Mouse (Mus musculus) mouse embryonic stem cell (cell line): ENCODE results near the gene Fam234a.
"Not testable (repeated sequence)": the region's sequence is repeated elsewhere in the genome, so short reads cannot be mapped to it uniquely, and the experiment has no call there.

Experiments used
- in situ Hi-C, 2 experiments: fragments of 300-500 bp; cut with MboI; formaldehyde crosslinking; loops; 1 replicate in 1 of 2; 3 replicates in 1 of 2; pipeline ENCODE4 v1.14.3; 2019 to 2020; ENCODE audit warnings: low sequenced_read_pairs in 2 of 2, low pct_unique_long_range_greater_than_20kb in 1 of 2, mixed read lengths in 1 of 2; ENCODE audit not compliant: unreplicated experiment in 1 of 2

Fam234a gene

DNA sequence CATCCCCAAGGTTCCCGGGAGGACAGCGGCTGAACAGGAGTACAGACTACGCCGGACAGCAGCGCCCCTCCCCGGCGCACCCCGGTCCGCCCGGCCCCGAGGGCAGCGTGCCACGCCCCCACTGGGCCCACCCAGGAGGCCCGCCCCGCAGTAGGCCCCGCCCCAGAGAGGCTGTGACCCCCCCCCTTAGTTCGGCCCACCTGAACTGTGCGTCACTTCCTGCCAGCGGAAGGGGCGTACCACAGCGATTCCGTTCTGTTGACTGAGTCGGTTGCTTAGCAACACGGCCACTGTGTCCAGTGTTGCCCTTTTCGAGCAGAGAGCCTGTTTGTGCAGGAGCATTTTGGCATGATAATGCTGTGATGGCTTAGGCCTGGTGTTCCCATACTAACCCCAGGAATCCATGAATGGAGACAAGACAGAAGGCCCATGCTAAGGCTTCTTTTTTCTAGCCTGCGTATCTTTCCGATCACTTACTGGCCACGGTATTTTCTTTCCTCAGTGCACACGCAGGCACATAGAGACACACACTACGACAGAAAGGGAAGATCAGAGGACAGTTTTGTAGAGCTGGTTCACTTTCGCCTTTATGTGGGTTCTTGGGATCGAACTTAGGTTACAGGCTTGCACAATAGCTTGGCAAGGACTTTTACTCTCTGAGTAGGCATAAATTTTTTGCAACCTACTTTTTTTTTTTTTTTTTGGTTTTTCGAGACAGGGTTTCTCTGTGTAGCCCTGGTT lies at the start of gene Fam234a:
Gene Fam234a (minus strand): TSS at position 142 of the 741 bp plus-strand sequence.
- in situ Hi-C loops, result no loop called here

GRCm38 (mm10) chr17:26289475-26289874 lies 45.4 kb upstream of the Fam234a start:
- in situ Hi-C loops, result no loop called here

- in situ Hi-C loops, result no loop called here
Observed at GRCm38 (mm10) chr17:26286199-26286955, 42.3 kb upstream of the Fam234a start.

DNA sequence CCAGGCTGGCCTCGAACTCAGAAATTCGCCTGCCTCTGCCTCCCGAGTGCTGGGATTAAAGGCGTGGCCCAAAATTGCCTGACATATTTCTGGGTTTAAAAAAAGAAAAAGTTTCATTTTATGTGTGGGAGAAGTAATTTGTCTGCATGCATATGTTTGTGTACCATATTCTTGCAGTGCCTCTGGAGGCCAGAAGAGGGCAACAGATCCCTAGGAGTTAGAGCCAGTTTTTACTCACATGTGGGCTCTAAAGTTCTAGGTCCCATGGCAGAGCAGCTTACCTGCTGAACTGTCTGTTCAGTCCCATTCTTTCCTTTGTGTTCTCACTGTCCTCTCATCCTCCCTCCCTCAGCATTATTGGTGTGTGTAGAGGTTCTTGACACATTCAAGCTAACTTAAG lies 32.7 kb upstream of the Fam234a start:
- in situ Hi-C loops, result no loop called here

- in situ Hi-C loops, result no loop called here
Observed at GRCm38 (mm10) chr17:26275933-26276332, 31.9 kb upstream of the Fam234a start.

GRCm38 (mm10) chr17:26272586-26272985 lies 28.5 kb upstream of the Fam234a start:
- in situ Hi-C loops, result no loop called here

GRCm38 (mm10) chr17:26269577-26269976 lies 25.5 kb upstream of the Fam234a start:
- in situ Hi-C loops, result not testable (repeated sequence)

DNA sequence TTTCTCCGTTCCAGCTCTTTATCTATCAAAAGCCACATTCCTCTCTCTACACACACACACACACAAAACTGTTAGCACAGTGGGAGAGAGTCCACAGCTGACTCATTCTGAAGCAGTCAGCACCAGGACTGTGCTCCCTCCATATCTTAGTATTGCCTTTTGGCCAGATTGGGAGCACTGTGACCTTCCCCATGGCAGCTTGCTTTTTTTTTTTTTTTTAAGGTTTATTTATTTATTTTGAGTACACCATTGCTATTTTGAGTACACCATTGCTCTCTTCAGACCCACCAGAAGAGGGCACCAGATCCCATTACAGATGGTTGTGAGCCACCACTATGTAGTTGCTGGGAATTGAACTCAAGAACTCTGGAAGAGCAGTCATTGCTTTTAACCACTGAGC lies 24.8 kb upstream of the Fam234a start:
- in situ Hi-C loops, result no loop called here

DNA sequence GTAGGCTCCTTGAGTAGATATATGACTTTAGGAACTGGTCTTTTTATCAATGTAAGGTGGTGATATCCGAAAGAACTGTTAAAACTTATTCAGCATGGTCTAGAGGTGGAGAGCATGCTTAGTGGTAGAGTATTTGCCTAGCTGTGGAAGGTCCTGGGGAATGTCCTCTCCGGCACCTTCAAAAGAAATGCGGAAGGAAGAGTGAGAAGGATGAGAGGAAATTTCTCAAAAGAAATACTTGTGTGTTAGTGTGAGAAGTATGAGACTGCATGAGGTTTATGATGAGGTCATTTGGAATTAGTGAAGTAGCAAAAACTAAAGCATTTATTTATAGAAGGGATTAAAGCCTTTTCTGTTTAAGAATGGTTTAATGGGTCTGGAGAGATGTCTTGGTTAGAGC lies 18.3 kb upstream of the Fam234a start:
- in situ Hi-C loops, result no loop called here

GRCm38 (mm10) chr17:26261826-26262225 lies 17.8 kb upstream of the Fam234a start:
- in situ Hi-C loops, result no loop called here

GRCm38 (mm10) chr17:26255313-26255712 lies 11.3 kb upstream of the Fam234a start:
- in situ Hi-C loops, result no loop called here

- in situ Hi-C loops, result no loop called here
Observed at GRCm38 (mm10) chr17:26253399-26253798, 9.4 kb upstream of the Fam234a start.

DNA sequence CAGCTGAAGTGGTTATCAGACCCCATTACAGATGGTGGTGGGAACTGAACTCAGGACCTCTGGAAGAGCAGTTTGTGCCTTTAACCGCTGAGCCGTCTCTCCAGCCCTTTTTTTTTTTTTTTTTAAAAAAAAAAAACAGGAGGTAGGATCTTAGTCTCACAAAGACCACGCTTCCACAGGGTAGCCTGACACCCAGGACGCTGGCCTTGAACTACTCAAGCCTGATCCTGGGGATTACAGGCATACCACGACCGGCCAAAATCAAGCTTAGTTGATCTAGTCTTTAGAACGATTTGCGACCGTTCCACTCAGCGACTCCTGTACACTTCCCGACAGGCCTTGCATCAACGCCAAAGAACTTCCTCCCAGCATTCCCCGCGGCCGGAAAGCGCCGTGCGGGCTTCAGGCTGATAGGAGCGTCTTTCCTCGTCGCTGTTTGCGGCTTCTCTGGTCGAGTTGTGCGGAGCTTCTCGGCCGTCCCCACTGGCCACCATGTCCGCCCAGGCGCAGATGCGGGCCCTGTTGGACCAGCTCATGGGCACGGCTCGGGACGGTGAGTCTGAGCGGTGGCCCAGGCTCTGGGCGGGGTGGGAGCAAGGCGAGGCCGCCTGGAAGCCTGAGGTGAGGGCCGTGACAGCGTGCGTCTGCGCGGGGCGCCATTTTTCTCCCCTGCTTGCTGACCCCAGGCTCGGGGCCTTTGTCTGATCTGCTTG lies 8.7 kb upstream of the Fam234a start, which contains the start of gene Luc7l:
Gene Luc7l (plus strand): TSS at position 358 of the 713 bp plus-strand sequence.
- in situ Hi-C loops, result no loop called here

DNA sequence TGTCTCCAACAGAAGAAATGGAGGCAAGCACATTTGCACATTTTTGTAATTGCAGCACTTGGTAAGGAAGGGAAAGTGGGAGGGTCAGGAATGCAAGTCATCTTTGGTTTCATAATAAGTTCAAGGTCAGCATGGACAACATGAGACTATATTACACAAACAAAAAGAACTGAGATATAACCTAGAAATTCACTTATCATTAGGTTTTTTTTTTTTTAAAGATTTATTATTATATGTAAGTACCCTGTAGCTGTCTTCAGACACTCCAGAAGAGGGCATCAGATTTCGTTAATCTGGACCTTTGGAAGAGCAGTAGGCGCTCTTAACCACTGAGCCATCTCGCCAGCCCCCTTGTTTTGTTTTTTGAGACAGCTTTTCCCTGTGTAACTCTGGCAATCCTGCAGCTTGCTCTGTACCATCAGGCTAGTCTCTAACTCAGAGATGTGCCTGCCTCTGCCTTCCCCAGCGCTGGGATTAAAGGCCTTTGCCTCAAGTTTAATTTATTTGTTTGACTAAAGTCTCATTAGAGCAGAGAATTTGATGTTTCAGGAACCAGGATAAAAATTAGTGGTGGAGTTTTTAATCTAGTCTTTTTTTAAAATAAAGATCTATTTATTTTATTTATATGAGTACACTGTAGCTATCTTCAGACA lies 8.0 kb upstream of the Fam234a start:
- in situ Hi-C loops, result no loop called here

DNA sequence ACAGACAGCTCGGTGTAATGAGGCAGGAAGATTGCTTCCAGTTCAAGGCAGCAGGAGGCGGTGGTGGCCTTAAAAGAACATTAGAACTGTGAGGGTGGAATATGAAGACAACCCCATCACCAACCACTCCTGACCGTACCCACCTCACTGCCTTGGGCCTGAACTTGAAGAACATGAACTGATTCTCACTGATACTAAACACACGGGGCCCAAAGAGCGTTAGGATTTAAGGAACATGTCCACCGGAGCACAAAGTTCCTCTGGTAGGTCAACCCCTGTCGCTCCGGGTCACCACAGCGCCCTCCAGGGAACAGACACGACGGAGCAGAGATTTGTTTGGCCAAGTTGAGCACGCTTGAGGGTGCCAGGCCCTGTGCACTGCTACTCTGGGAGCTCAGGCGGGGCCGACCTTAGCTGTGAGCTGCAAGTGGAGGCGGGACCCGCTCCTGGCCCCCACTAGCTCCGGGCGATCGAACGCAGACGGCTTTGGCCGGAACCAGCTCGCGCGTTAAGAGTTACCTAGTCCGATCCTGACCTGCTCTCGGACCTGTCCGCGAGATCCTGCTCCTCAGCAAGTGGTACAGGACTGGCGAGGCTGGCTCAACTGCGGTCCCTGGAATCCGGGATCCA lies 456 bp downstream of the Fam234a start:
- in situ Hi-C loops, result no loop called here

- in situ Hi-C loops, result no loop called here
Observed at GRCm38 (mm10) chr17:26240990-26241389, 3.1 kb downstream of the Fam234a start.

DNA sequence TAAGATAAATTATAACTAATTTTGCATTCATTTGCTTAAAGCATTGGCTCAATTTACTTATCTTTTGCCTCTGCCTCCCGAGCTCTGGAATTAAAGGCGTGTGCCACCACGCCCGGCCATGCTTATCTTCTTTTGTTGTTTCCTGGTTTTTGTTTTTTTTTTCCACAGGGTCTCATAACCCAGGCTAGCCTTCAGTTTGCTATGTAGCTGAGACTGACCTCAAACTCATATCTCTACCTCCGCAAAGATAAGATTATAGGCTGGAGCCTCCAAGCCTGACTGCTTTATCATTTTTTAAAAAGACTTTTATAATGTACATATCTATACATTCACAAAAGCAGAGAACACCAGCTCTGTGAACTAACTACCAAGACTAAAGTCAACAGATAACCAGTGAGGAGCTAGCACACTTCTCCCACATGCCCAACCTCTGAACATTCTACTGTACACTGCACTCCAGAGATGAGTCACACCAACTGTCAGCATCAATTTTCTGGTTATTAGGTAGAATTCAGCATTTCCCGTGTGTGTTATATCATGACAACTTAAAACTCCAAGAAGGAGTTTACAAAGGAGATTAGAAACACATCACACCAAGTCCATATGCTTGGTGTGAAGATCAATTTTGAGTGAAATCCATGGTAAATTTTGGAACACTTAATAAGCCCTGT lies 3.8 kb downstream of the Fam234a start:
- in situ Hi-C loops, result no loop called here

GRCm38 (mm10) chr17:26239551-26239950 lies 4.5 kb downstream of the Fam234a start:
- in situ Hi-C loops, result no loop called here
